Mouse (Mus musculus): ENCODE results near the gene Gm27021. TPM values are rescaled to one million over a fixed set of nuclear protein-coding genes. Genes with fewer than 3 reads are reported as not detected.
"Not testable (repeated sequence)": the region's sequence is repeated elsewhere in the genome, so short reads cannot be mapped to it uniquely, and the experiment has no call there.

The Gm27021 gene
- polyA plus RNA-seq, 1 experiment, result 0.57 TPM

DNA sequence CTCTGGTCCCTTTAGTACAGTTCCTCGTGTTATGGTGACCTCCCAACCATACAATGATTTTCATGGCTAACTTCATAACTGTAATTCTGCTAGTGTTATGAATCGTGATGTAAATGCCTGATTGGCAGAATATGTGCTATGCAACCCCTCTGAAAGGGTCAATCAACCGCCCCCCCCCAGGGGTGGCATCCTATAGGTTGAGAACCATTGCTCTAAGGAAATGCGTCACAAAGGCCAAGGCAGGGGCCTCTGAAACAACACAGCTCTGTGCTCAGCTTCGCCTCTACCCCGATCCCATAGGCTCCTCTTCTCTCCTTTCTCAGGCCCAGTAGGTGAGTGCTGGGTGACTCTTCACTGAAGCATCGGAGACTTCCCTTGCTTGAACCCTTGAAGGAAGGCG is 17.7 kb upstream of the Gm27021 start:
- Histone ChIP-seq H3K4me1 (ENCODE audit: control insufficient read depth, insufficient read depth, low read length) (no peaks in the 10 kb centered on the region), H3K4me3 (ENCODE audit: control insufficient read depth, low read depth, low read length) (no peak overlapping the region), H3K27me3 (ENCODE audit: control insufficient read depth, insufficient read depth, low read length) (no peaks in the 10 kb centered on the region), H3K36me3 (ENCODE audit: control insufficient read depth, insufficient read depth, low read length) (no peaks in the 10 kb centered on the region), H3K27ac (ENCODE audit: control insufficient read depth, insufficient read depth, low read depth, low read length) (peak overlapping the region; percentile 69)
- no peak for TF ChIP-seq POLR2A (IDR thresholded peaks at IDR 0.05; ENCODE audit: control insufficient read depth, low read depth, low read length)
- TF ChIP-seq CTCF (IDR thresholded peaks at IDR 0.05; ENCODE audit: control insufficient read depth, insufficient read depth, insufficient replicate concordance, low read depth, low read length), result no peak

DNA sequence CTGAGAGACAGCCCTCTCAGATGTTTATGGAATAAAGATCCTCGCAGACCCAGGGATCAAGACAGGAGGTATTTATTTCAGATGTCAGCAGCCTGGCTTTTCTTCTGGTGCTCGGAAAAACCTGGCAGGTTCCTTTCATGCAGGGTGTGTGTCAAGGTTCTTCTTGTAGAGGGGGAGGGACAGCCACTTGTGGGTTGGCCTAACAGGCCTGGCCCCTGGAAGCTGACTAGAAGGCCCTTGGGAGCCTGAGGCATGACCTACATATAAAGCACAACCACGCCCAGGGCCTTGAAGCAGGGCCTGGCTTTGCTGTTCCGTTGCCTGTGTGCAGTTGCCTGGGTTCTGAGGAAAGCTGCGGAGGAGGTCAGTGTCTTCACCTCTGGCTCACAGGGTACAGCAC is 17.2 kb upstream of the Gm27021 start:
- H3K27ac ChIP-seq (ENCODE audit: control insufficient read depth, insufficient read depth, low read depth, low read length), result no peak overlapping the region
- no peak overlapping the region for H3K4me3 ChIP-seq (ENCODE audit: control insufficient read depth, low read depth, low read length)
- TF ChIP-seq CTCF (IDR thresholded peaks at IDR 0.05; ENCODE audit: control insufficient read depth, insufficient read depth, insufficient replicate concordance, low read depth, low read length) (no peak), POLR2A (IDR thresholded peaks at IDR 0.05; ENCODE audit: control insufficient read depth, low read depth, low read length) (no peak; the same call in 1 of the 2 replicates)
- H3K36me3 ChIP-seq (ENCODE audit: control insufficient read depth, insufficient read depth, low read length), result no peaks in the 10 kb centered on the region
- no peaks in the 10 kb centered on the region for H3K4me1 ChIP-seq (ENCODE audit: control insufficient read depth, insufficient read depth, low read length)
- no peaks in the 10 kb centered on the region for H3K27me3 ChIP-seq (ENCODE audit: control insufficient read depth, insufficient read depth, low read length)

DNA sequence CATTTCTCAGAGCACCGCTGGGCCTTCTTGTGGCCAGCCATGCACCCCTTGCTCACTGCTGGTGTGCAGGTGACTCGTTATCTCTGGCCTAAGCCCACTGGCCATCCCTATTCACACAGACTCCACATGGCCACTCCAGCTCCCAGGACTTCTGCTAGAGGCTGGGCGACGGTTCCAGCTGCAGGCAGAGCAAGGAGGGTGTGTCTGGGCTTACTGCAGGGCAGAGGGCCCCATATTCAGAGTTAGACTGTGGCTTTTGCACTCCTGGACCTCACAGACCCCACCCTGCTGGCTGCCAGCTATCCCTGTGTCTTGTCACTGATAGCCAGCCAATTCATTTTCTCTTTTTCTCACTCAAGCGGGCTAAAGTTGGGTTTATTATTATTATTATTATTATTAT is 16.2 kb upstream of the Gm27021 start:
- Histone ChIP-seq H3K36me3 (ENCODE audit: control insufficient read depth, insufficient read depth, low read length) (no peaks in the 10 kb centered on the region), H3K4me3 (ENCODE audit: control insufficient read depth, low read depth, low read length) (no peak overlapping the region), H3K27ac (ENCODE audit: control insufficient read depth, insufficient read depth, low read depth, low read length) (no peak overlapping the region), H3K27me3 (ENCODE audit: control insufficient read depth, insufficient read depth, low read length) (no peaks in the 10 kb centered on the region), H3K4me1 (ENCODE audit: control insufficient read depth, insufficient read depth, low read length) (no peaks in the 10 kb centered on the region)
- TF ChIP-seq POLR2A (IDR thresholded peaks at IDR 0.05; ENCODE audit: control insufficient read depth, low read depth, low read length) (no peak), CTCF (IDR thresholded peaks at IDR 0.05; ENCODE audit: control insufficient read depth, insufficient read depth, insufficient replicate concordance, low read depth, low read length) (no peak)

DNA sequence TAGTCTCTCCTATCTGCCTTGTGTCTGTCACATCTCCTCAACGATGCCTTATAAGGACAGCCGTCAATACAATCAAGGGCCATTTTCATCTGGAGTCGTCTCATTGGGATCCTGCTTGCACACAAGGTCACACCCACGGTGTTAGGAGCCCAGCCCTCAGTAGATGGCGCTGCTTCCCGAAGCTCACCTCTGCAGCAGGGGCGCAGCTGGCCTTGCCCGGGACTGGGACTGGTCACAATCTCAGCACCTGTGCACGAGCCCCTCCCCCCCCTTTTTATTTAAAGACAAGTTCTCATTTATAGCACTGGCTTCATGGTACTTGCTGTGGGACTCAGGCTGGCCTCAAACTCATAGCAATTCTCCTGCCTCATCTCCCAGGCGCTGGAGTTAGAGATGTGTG is 15.7 kb upstream of the Gm27021 start:
- Histone ChIP-seq H3K4me3 (ENCODE audit: control insufficient read depth, low read depth, low read length) (no peak overlapping the region), H3K27ac (ENCODE audit: control insufficient read depth, insufficient read depth, low read depth, low read length) (no peak overlapping the region), H3K4me1 (ENCODE audit: control insufficient read depth, insufficient read depth, low read length) (no peaks in the 10 kb centered on the region), H3K36me3 (ENCODE audit: control insufficient read depth, insufficient read depth, low read length) (no peaks in the 10 kb centered on the region), H3K27me3 (ENCODE audit: control insufficient read depth, insufficient read depth, low read length) (no peaks in the 10 kb centered on the region)
- TF ChIP-seq CTCF (IDR thresholded peaks at IDR 0.05; ENCODE audit: control insufficient read depth, insufficient read depth, insufficient replicate concordance, low read depth, low read length) (peak; percentile 63; the same call in 1 of the 2 replicates), POLR2A (IDR thresholded peaks at IDR 0.05; ENCODE audit: control insufficient read depth, low read depth, low read length) (no peak)

DNA sequence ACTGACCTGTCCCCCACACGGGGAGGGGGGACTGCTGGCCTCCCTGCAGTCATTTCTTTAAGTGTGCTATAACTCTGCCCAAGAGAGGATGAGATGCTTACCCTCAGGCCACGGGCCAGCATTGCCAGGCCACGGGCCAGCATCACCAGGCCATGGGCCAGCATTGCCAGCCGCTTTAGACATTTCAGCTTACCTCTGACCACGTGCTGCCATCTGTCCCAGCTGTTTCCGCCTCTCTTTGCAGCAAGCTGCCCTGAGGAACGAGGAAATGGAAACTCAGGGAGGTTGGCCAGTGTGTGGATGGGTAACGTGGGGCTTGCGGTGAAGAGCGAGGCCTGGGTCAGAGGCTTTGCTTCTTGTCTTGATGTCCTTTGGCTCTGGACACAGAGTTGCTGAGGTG is 13.2 kb upstream of the Gm27021 start:
- H3K4me1 ChIP-seq (ENCODE audit: control insufficient read depth, insufficient read depth, low read length), result no peaks in the 10 kb centered on the region
- TF ChIP-seq CTCF (IDR thresholded peaks at IDR 0.05; ENCODE audit: control insufficient read depth, insufficient read depth, insufficient replicate concordance, low read depth, low read length), result no peak
- no peak for TF ChIP-seq POLR2A (IDR thresholded peaks at IDR 0.05; ENCODE audit: control insufficient read depth, low read depth, low read length)
- no peak overlapping the region for H3K27ac ChIP-seq (ENCODE audit: control insufficient read depth, insufficient read depth, low read depth, low read length)
- no peaks in the 10 kb centered on the region for H3K36me3 ChIP-seq (ENCODE audit: control insufficient read depth, insufficient read depth, low read length)
- no peak overlapping the region for H3K4me3 ChIP-seq (ENCODE audit: control insufficient read depth, low read depth, low read length)
- H3K27me3 ChIP-seq (ENCODE audit: control insufficient read depth, insufficient read depth, low read length), result no peaks in the 10 kb centered on the region

DNA sequence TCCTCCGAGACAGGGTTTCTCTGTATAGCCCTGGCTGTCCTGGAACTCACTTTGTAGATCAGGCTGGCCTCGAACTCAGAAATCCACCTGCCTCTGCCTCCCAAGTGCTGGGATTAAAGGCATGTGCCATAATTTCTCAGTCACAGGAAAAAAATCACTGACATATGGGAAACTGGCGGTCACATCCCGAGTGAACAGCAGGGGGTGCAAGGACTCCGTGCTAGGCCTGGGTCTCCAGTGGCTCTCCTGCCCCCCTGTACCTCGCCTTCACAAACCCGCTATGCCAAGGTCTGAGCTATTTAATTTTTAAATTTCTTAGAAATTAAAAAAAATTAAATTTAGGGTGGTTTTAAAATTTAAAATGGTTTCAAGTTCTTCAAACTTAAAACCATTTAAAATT is 12.5 kb upstream of the Gm27021 start:
- not testable (repeated sequence) for H3K36me3 ChIP-seq (ENCODE audit: control insufficient read depth, insufficient read depth, low read length); H3K27ac ChIP-seq (ENCODE audit: control insufficient read depth, insufficient read depth, low read depth, low read length); H3K27me3 ChIP-seq (ENCODE audit: control insufficient read depth, insufficient read depth, low read length); H3K4me1 ChIP-seq (ENCODE audit: control insufficient read depth, insufficient read depth, low read length); H3K4me3 ChIP-seq (ENCODE audit: control insufficient read depth, low read depth, low read length)
- peak; percentile 35; the same call in 1 of the 2 replicates for TF ChIP-seq CTCF (IDR thresholded peaks at IDR 0.05; ENCODE audit: control insufficient read depth, insufficient read depth, insufficient replicate concordance, low read depth, low read length)

DNA sequence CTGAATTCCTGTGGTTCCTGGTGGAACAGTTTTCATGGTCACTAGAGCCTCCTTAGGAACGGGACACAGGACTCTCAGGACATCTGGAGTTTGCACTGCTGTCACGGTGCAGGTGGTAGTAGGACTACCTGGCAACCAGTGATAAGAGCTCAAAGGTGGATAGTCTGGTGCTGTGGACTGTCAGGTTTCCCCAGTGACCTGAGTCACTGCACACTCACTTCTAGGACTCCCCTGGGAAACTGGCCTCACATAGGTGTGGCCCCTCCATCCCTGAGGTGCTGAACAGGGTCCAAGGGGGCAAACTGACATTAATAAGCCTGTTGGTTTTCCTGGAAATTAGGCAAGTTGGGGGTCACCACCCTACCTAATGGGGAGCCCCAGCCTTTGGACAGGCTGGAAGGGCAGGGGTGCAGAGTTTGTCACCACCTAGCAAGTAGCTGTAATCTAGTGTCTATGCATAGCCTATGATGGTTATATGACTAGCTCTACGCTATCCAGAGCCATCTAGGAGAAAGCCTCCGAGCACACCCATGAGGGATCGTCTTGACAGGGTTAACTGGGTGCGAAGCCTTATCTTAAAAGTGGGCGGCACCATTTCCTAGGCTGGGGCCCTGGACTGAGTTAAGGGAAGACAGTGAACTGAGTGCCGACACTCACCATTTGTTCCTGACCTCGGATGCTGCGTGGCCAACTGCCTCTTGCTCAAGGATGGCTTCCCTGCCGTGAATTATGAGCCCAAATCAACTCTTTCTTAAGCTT is 11.9 kb upstream of the Gm27021 start:
- no peaks in the 10 kb centered on the region for H3K4me1 ChIP-seq (ENCODE audit: control insufficient read depth, insufficient read depth, low read length)
- H3K27me3 ChIP-seq (ENCODE audit: control insufficient read depth, insufficient read depth, low read length), result no peaks in the 10 kb centered on the region
- H3K27ac ChIP-seq (ENCODE audit: control insufficient read depth, insufficient read depth, low read depth, low read length), result no peak overlapping the region
- no peaks in the 10 kb centered on the region for H3K36me3 ChIP-seq (ENCODE audit: control insufficient read depth, insufficient read depth, low read length)
- no peak overlapping the region for H3K4me3 ChIP-seq (ENCODE audit: control insufficient read depth, low read depth, low read length)
- TF ChIP-seq POLR2A (IDR thresholded peaks at IDR 0.05; ENCODE audit: control insufficient read depth, low read depth, low read length), result no peak
- TF ChIP-seq CTCF (IDR thresholded peaks at IDR 0.05; ENCODE audit: control insufficient read depth, insufficient read depth, insufficient replicate concordance, low read depth, low read length), result no peak
